Mouse (Mus musculus): ENCODE measurements around the gene D630045J12Rik. TPM values are rescaled to one million over a fixed set of nuclear protein-coding genes. Genes with fewer than 3 reads are reported as not detected.

The D630045J12Rik gene
- total and polyA plus RNA-seq, 3 experiments = 2.5 to 6.2 TPM; not detected in 1

GRCm38 (mm10) chr6:38124882-38125281 is 128.9 kb downstream of the D630045J12Rik start:
- TF ChIP-seq USF2 (IDR thresholded peaks at IDR 0.05; ENCODE audit: borderline replicate concordance in 1 of 2, insufficient read depth in 1 of 2, low read depth in 1 of 2, low read length in 2 of 2) (no peak), MAFK (IDR thresholded peaks at IDR 0.05; ENCODE audit: borderline replicate concordance, low read depth, low read length) (no peak), ZC3H11A (IDR thresholded peaks at IDR 0.05; ENCODE audit: low read depth, low read length) (no peak), NRF1 (IDR thresholded peaks at IDR 0.05; ENCODE audit: insufficient read depth, low read depth, low read length, poor library complexity, severe bottlenecking) (no peak), EP300 (IDR thresholded peaks at IDR 0.05; ENCODE audit: low read depth in 1 of 2, low read length in 2 of 2) (no peak), GATA1 (IDR thresholded peaks at IDR 0.05; ENCODE audit: low read depth, low read length) (no peak), POLR2A (IDR thresholded peaks at IDR 0.05; ENCODE audit: control insufficient read depth in 1 of 2, insufficient read depth in 1 of 2, low read depth in 1 of 2, low read length in 2 of 2, poor library complexity in 1 of 2) (no peak), POLR2AphosphoS2 (IDR thresholded peaks at IDR 0.05; ENCODE audit: low read length) (no peak), ZKSCAN1 (IDR thresholded peaks at IDR 0.05; ENCODE audit: low read depth, low read length) (no peak), MAZ (IDR thresholded peaks at IDR 0.05; ENCODE audit: low read depth, low read length) (no peak), SIN3A (IDR thresholded peaks at IDR 0.05; ENCODE audit: low read length) (no peak), TAL1 (IDR thresholded peaks at IDR 0.05; ENCODE audit: low read length) (no peak), MAX (IDR thresholded peaks at IDR 0.05; ENCODE audit: low read length) (no peak)
- no peak for DNase-seq (ENCODE audit: low read depth, low spot score)
- H3K79me2 ChIP-seq (ENCODE audit: control insufficient read depth, insufficient read depth, low read length, poor library complexity) = no peaks in the 10 kb centered on the region
- no peak overlapping the region for H3K27ac ChIP-seq (ENCODE audit: control insufficient read depth, low read depth, low read length)
- H3K4me1 ChIP-seq (ENCODE audit: control insufficient read depth in 1 of 2, insufficient read depth in 2 of 2, low read length in 2 of 2) = no peaks in the 10 kb centered on the region
- no peaks in the 10 kb centered on the region for H3K27me3 ChIP-seq (ENCODE audit: control insufficient read depth in 1 of 2, insufficient read depth in 2 of 2, low read length in 2 of 2)
- H3K9ac ChIP-seq (ENCODE audit: control insufficient read depth, low read depth, low read length, poor library complexity, severe bottlenecking) = no peak overlapping the region
- H3K9me3 ChIP-seq (replicated peaks; ENCODE audit: insufficient read depth, low read length) = no peaks in the 10 kb centered on the region
- H3K36me3 ChIP-seq (ENCODE audit: control insufficient read depth in 1 of 2, insufficient read depth in 2 of 2, low read length in 2 of 2) = no peaks in the 10 kb centered on the region
- H3K4me3 ChIP-seq (ENCODE audit: control insufficient read depth in 1 of 2, insufficient read depth in 1 of 2, low read depth in 2 of 2, low read length in 2 of 2) = no peak overlapping the region

- Histone ChIP-seq H3K9me3 (replicated peaks; ENCODE audit: insufficient read depth, low read length) (no peaks in the 10 kb centered on the region), H3K4me3 (ENCODE audit: control insufficient read depth in 1 of 2, insufficient read depth in 1 of 2, low read depth in 2 of 2, low read length in 2 of 2) (no peak within 1 kb of the TSS), H3K9ac (ENCODE audit: control insufficient read depth, low read depth, low read length, poor library complexity, severe bottlenecking) (no peak within 1 kb of the TSS), H3K27me3 (ENCODE audit: control insufficient read depth in 1 of 2, insufficient read depth in 2 of 2, low read length in 2 of 2) (no peaks in the 10 kb centered on the region), H3K79me2 (ENCODE audit: control insufficient read depth, insufficient read depth, low read length, poor library complexity) (no peaks in the 10 kb centered on the region), H3K4me1 (ENCODE audit: control insufficient read depth in 1 of 2, insufficient read depth in 2 of 2, low read length in 2 of 2) (no peaks in the 10 kb centered on the region), H3K27ac (ENCODE audit: control insufficient read depth, low read depth, low read length) (no peak within 1 kb of the TSS), H3K36me3 (ENCODE audit: control insufficient read depth in 1 of 2, insufficient read depth in 2 of 2, low read length in 2 of 2) (no peaks in the 10 kb centered on the region)
- DNase-seq (ENCODE audit: low read depth, low spot score) = no peak
- TF ChIP-seq GABPA (IDR thresholded peaks at IDR 0.05; ENCODE audit: low read depth, low read length) = no peak
- no peak for TF ChIP-seq ETS1 (IDR thresholded peaks at IDR 0.05; ENCODE audit: low read depth, low read length)
- TF ChIP-seq MAX (IDR thresholded peaks at IDR 0.05; ENCODE audit: low read length) = no peak
- no peak for TF ChIP-seq POLR2AphosphoS5 (IDR thresholded peaks at IDR 0.05; ENCODE audit: borderline replicate concordance, low read depth, low read length)
- TF ChIP-seq ZNF384 (IDR thresholded peaks at IDR 0.05; ENCODE audit: low read depth, low read length) = no peak
- TF ChIP-seq RCOR1 (IDR thresholded peaks at IDR 0.05; ENCODE audit: low read depth, low read length) = no peak
- TF ChIP-seq CHD2 (IDR thresholded peaks at IDR 0.05; ENCODE audit: low read length) = no peak
- no peak for TF ChIP-seq MYB (IDR thresholded peaks at IDR 0.05; ENCODE audit: low read depth, low read length)
- no peak for TF ChIP-seq UBTF (IDR thresholded peaks at IDR 0.05; ENCODE audit: borderline replicate concordance, insufficient read depth, low read depth, low read length)
Measured at GRCm38 (mm10) chr6:38124207-38124835, 129.5 kb downstream of the D630045J12Rik start, which contains the start of gene Atp6v0a4. Atp6v0a4 (minus strand) TSS chr6:38124586.
